Mouse (Mus musculus): ENCODE results near the gene Gm11562. TPM values are rescaled to one million over a fixed set of nuclear protein-coding genes. Genes with fewer than 3 reads are reported as not detected.
A peak's percentile ranks its signal among the peaks of the same experiment; 100 is the strongest.

Gene Gm11562
- total and polyA plus RNA-seq, 2 experiments from 2014 or later = not detected

DNA sequence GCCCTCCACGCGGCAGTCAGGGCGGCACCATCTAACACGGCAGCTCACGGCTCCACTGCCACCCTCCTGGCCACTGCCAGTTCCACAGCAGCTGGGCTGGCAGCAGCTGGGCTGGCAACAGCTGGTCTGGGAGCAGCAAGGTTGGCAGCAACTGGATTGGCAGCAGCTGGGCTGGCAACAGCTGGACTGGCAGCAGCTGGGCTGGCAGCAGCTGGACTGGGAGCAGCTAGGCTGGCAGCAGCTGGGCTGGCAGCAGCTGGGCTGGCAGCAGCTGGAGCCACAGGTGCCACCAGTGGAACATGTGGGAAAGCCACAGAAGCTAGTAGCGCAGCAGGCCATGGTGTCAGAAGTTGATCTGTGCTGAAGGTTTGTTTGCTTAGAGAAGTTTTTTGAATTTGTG, 29.3 kb downstream of the Gm11562 start, which contains the start of gene Krtap1-3:
Gene Krtap1-3 (minus strand): TSS at position 359 of the 400 bp plus-strand sequence.
- no peak for ATAC-seq
- H3K9me3 ChIP-seq (ENCODE audit: low read length) = no peaks in the 10 kb centered on the region
- H3K9ac ChIP-seq = no peak within 1 kb of the TSS
- no peaks in the 10 kb centered on the region for H3K4me1 ChIP-seq (ENCODE audit: insufficient read depth)
- no peak within 1 kb of the TSS for H3K4me3 ChIP-seq (ENCODE audit: low read depth, low read length)
- no peak for TF ChIP-seq CTCF (IDR thresholded peaks at IDR 0.05; ENCODE audit: low read depth)
- no peaks in the 10 kb centered on the region for H3K27me3 ChIP-seq (ENCODE audit: insufficient read depth, low read length)
- H3K36me3 ChIP-seq (ENCODE audit: insufficient read depth) = no peaks in the 10 kb centered on the region
- H3K4me2 ChIP-seq (ENCODE audit: low read depth) = no peak within 1 kb of the TSS
- H3K27ac ChIP-seq (ENCODE audit: low read depth, low read length) = no peak within 1 kb of the TSS
- no peak for DNase-seq
- WGBS = 81% methylated on average over 6 of the region's 6 CpGs

DNA sequence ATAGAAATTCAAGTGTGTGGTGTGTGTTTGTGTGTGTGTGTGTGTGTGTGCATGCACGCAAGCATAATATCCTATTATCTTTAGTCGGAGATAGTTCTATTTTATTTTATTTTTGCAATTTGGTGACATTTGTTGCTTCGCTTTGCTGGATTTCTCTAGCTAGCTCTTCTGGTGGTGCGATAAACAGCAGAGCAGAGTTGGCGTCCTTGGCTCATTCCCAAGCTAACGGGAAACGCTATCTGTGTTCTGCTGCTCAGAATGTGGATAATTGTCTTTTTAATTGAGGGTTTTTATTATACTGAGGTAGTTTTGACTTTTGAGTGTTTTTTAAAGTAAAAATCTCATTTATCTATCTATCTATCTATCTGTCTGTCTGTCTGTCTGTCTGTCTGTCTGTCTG, 35.1 kb downstream of the Gm11562 start:
- no peak for ATAC-seq
- Histone ChIP-seq H3K4me1 (ENCODE audit: insufficient read depth) (no peaks in the 10 kb centered on the region), H3K27me3 (ENCODE audit: insufficient read depth, low read length) (no peaks in the 10 kb centered on the region), H3K36me3 (ENCODE audit: insufficient read depth) (no peaks in the 10 kb centered on the region), H3K27ac (ENCODE audit: low read depth, low read length) (no peak overlapping the region), H3K9me3 (ENCODE audit: low read length) (no peaks in the 10 kb centered on the region), H3K4me2 (ENCODE audit: low read depth) (no peak overlapping the region), H3K4me3 (ENCODE audit: low read depth, low read length) (no peak overlapping the region), H3K9ac (no peak overlapping the region)
- DNase-seq = peak; percentile 24
- no peak for TF ChIP-seq CTCF (IDR thresholded peaks at IDR 0.05; ENCODE audit: low read depth)
- 59% methylated on average over 7 of the region's 7 CpGs for WGBS

DNA sequence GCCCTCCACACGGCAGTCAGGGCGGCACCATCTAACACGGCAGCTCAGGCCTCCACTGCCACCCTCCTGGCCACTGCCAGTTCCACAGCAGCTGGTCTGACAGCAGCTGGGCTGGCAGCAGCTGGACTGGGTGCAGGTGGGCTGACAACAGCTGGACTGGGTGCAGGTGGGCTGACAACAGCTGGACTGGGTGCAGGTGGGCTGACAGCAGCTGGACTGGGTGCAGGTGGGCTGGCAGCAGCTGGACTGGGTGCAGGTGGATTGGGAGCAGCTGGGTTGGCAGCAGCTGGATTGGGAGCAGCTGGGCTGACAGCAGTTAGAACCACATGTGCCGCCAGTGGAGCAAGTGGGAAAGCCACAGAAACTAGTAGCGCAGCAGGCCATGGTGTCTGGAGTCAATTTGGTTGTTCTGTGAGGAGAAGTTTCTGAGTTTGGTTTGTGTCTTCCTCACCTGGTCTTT, 37.0 kb downstream of the Gm11562 start, which contains the start of gene Krtap1-4:
Gene Krtap1-4 (minus strand): TSS at position 410 of the 460 bp plus-strand sequence.
- H3K4me2 ChIP-seq (ENCODE audit: low read depth) = no peak within 1 kb of the TSS
- no peaks in the 10 kb centered on the region for H3K36me3 ChIP-seq (ENCODE audit: insufficient read depth)
- no peaks in the 10 kb centered on the region for H3K27me3 ChIP-seq (ENCODE audit: insufficient read depth, low read length)
- H3K4me1 ChIP-seq (ENCODE audit: insufficient read depth) = no peaks in the 10 kb centered on the region
- ATAC-seq (no peak), DNase-seq (no peak)
- WGBS = 80% methylated on average over 5 of the region's 5 CpGs
- no peak within 1 kb of the TSS for H3K27ac ChIP-seq (ENCODE audit: low read depth, low read length)
- no peak within 1 kb of the TSS for H3K9ac ChIP-seq
- no peak within 1 kb of the TSS for H3K4me3 ChIP-seq (ENCODE audit: low read depth, low read length)
- H3K9me3 ChIP-seq (ENCODE audit: low read length) = no peaks in the 10 kb centered on the region
- TF ChIP-seq CTCF (IDR thresholded peaks at IDR 0.05; ENCODE audit: low read depth) = no peak

DNA sequence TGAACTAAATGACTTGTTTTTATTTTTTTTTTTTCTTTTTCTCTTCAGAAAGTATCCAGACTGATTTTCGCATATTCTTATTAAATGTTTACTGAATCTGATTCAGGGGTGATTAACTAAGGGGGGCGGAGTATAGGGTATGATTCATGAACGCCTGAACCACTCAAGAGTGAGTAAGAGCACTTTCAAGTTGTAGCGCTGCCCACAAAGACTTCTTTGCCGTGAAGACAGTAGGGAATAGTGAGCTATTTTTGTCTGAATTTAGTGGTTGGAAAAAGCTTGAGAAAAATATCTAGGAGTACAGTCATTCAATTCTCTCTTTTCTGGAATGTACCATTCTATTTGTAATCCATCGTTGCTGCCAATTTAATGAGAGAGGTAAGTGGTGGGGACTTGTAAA, 38.7 kb downstream of the Gm11562 start:
- no peak overlapping the region for H3K4me2 ChIP-seq (ENCODE audit: low read depth)
- no peaks in the 10 kb centered on the region for H3K9me3 ChIP-seq (ENCODE audit: low read length)
- DNase-seq (no peak), ATAC-seq (no peak)
- no peaks in the 10 kb centered on the region for H3K27me3 ChIP-seq (ENCODE audit: insufficient read depth, low read length)
- H3K27ac ChIP-seq (ENCODE audit: low read depth, low read length) = no peak overlapping the region
- no peak for TF ChIP-seq CTCF (IDR thresholded peaks at IDR 0.05; ENCODE audit: low read depth)
- H3K36me3 ChIP-seq (ENCODE audit: insufficient read depth) = no peaks in the 10 kb centered on the region
- H3K9ac ChIP-seq = no peak overlapping the region
- H3K4me1 ChIP-seq (ENCODE audit: insufficient read depth) = no peaks in the 10 kb centered on the region
- 65% methylated on average over 6 of the region's 6 CpGs for WGBS
- H3K4me3 ChIP-seq (ENCODE audit: low read depth, low read length) = no peak overlapping the region

DNA sequence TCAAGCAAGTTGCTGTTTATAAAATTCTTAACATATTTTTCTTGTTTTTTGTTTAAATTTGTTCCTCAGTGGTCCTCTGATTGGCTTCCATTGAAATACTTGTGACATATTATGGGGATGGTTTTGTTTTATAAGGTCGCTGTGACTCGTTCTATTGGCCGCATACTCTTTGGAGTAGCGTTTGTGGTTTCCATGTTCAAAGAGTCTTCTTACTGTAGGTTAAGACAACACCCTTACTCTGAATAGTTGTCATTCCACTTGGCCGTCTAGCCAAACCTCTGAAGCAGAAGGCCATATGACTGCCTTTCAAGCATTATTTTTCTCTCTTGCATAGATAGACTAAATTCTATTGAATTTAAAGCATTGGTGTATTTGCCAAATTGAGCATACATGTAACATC, 39.2 kb downstream of the Gm11562 start:
- no peaks in the 10 kb centered on the region for H3K9me3 ChIP-seq (ENCODE audit: low read length)
- no peak for DNase-seq
- ATAC-seq = no peak
- H3K27ac ChIP-seq (ENCODE audit: low read depth, low read length) = no peak overlapping the region
- H3K36me3 ChIP-seq (ENCODE audit: insufficient read depth) = no peaks in the 10 kb centered on the region
- WGBS = 88% methylated on average over 5 of the region's 5 CpGs
- no peaks in the 10 kb centered on the region for H3K27me3 ChIP-seq (ENCODE audit: insufficient read depth, low read length)
- H3K9ac ChIP-seq = no peak overlapping the region
- no peak for TF ChIP-seq CTCF (IDR thresholded peaks at IDR 0.05; ENCODE audit: low read depth)
- no peak overlapping the region for H3K4me3 ChIP-seq (ENCODE audit: low read depth, low read length)
- H3K4me1 ChIP-seq (ENCODE audit: insufficient read depth) = no peaks in the 10 kb centered on the region
- no peak overlapping the region for H3K4me2 ChIP-seq (ENCODE audit: low read depth)

DNA sequence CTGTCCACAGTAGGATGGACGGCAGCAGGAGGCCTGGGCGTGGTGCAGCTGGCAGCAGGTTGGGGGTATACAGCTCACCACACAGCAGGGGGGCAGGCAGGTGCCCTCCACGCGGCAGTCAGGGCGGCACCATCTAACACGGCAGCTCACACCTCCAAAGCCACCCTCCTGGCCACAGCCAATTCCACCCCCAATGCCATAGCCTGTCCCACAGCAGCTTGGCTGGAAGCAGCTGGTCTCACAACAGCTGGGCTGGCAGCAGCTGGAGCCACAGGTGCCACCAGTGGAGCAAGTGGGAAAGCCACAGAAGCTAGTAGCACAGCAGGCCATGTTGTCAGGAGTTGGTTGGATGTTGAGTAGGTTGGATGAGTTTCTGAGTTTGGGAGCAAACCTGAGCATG, 39.6 kb downstream of the Gm11562 start, which contains the start of gene Krtap1-5:
Gene Krtap1-5 (minus strand): TSS at position 381 of the 400 bp plus-strand sequence.
- 88% methylated on average over 6 of the region's 6 CpGs for WGBS
- TF ChIP-seq CTCF (IDR thresholded peaks at IDR 0.05; ENCODE audit: low read depth) = no peak
- no peak within 1 kb of the TSS for H3K4me3 ChIP-seq (ENCODE audit: low read depth, low read length)
- ATAC-seq (no peak), DNase-seq (no peak)
- no peak within 1 kb of the TSS for H3K9ac ChIP-seq
- H3K4me2 ChIP-seq (ENCODE audit: low read depth) = no peak within 1 kb of the TSS
- no peaks in the 10 kb centered on the region for H3K4me1 ChIP-seq (ENCODE audit: insufficient read depth)
- H3K36me3 ChIP-seq (ENCODE audit: insufficient read depth) = no peaks in the 10 kb centered on the region
- H3K27me3 ChIP-seq (ENCODE audit: insufficient read depth, low read length) = no peaks in the 10 kb centered on the region
- no peak within 1 kb of the TSS for H3K27ac ChIP-seq (ENCODE audit: low read depth, low read length)
- no peaks in the 10 kb centered on the region for H3K9me3 ChIP-seq (ENCODE audit: low read length)

DNA sequence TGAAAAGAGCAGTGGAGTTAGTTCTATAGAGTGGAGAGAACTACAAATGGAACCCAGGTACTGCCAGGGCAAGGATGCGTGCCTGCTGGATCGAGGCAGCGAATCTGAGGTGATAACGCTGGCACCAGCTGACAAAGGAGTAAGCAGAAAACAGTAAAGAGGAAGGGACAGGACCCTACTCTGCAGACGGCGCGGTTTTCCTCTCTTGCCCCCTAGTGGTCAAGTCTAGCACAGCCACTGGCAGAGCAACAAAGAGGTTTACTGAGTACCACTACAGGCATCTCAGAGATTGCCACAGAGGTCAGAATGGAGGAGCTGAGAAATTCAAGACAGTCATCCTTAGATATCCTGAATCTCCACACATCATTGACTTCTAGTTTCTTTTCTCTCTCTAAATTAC, 46.1 kb downstream of the Gm11562 start:
- H3K4me2 ChIP-seq (ENCODE audit: low read depth) = peak overlapping the region; percentile 33; the same call in 1 of the 2 replicates
- no peaks in the 10 kb centered on the region for H3K9me3 ChIP-seq (ENCODE audit: low read length)
- H3K4me1 ChIP-seq (ENCODE audit: insufficient read depth) = no peaks in the 10 kb centered on the region
- ATAC-seq (peak; percentile 76; the same call in 1 of the 2 replicates), DNase-seq (peak; percentile 70)
- no peak overlapping the region for H3K27ac ChIP-seq (ENCODE audit: low read depth, low read length)
- no peak overlapping the region for H3K4me3 ChIP-seq (ENCODE audit: low read depth, low read length)
- no peaks in the 10 kb centered on the region for H3K27me3 ChIP-seq (ENCODE audit: insufficient read depth, low read length)
- H3K9ac ChIP-seq = no peak overlapping the region
- no peaks in the 10 kb centered on the region for H3K36me3 ChIP-seq (ENCODE audit: insufficient read depth)
- TF ChIP-seq CTCF (IDR thresholded peaks at IDR 0.05; ENCODE audit: low read depth) = peak; percentile 84
- 7% methylated on average over 7 of the region's 7 CpGs for WGBS

Measured in forebrain, postnatal 0 days (tissue).